Mouse (Mus musculus) midbrain, embryonic 14.5 days (tissue): ENCODE data around the gene Pitpnc1. TPM values are rescaled to one million over a fixed set of nuclear protein-coding genes. Genes with fewer than 3 reads are reported as not detected.

Source experiments
- ATAC-seq: fragments of 200-750 bp; cut with Nextera tagmentation; 2 replicates; pipeline ENCODE4 v1.8.0; 2017; ENCODE audit warnings: moderate number of reproducible peaks, moderate library complexity; ENCODE audit not compliant: low FRiP score, low TSS enrichment
- DNase-seq: peaks from one replicate; pipeline ENCODE4 v3.0.0-alpha.2; 2015
- H3K27ac ChIP-seq: fragments of 300-500 bp; sonication (generic); replicated peaks from 2 replicates; pipeline ENCODE4 v1.5.1; 2014; ENCODE audit warnings: mild to moderate bottlenecking, low read depth, low read length, moderate library complexity
- H3K27me3 ChIP-seq: fragments of 300-500 bp; sonication (generic); 2 replicates; pipeline ENCODE4 v1.6.1; 2014; ENCODE audit warnings: low read length, control low read depth, mixed read lengths; ENCODE audit not compliant: control insufficient read depth, insufficient read depth
- H3K36me3 ChIP-seq: fragments of 300-500 bp; sonication (generic); 2 replicates; pipeline ENCODE4 v1.6.1; 2014; ENCODE audit warnings: low read length, control low read depth; ENCODE audit not compliant: control insufficient read depth, insufficient read depth
- H3K4me1 ChIP-seq: fragments of 300-500 bp; sonication (generic); 2 replicates; pipeline ENCODE4 v1.6.1; 2014; ENCODE audit warnings: mild to moderate bottlenecking, antibody characterized with exemption, low read length, control low read depth; ENCODE audit not compliant: control insufficient read depth, insufficient read depth
- H3K4me2 ChIP-seq: fragments of 300-500 bp; sonication (generic); 2 replicates; pipeline ENCODE4 v1.6.1; 2014; ENCODE audit warnings: mild to moderate bottlenecking, low read length, moderate library complexity
- H3K4me3 ChIP-seq: fragments of 300-500 bp; sonication (generic); replicated peaks from 2 replicates; pipeline ENCODE4 v1.5.1; 2014; ENCODE audit warnings: low read depth, low read length
- H3K9ac ChIP-seq: fragments of 300-500 bp; sonication (generic); replicated peaks from 2 replicates; pipeline ENCODE4 v1.6.1; 2014; ENCODE audit warnings: mild to moderate bottlenecking, low read length, moderate library complexity
- H3K9me3 ChIP-seq: fragments of 300-500 bp; sonication (generic); 2 replicates; pipeline ENCODE4 v1.6.1; 2016; ENCODE audit warnings: low read length, control low read depth, mixed read lengths; ENCODE audit not compliant: control insufficient read depth
- WGBS: fragments of 180-500 bp; shearing (Covaris S2); extraction: QIAGEN DNeasy Blood & Tissue Kit; methylation state at CpG from one replicate; pipeline ENCODE4 v1.1.7; 2014; 5-methylcytosine and 5-hydroxymethylcytosine counted together
- polyA plus RNA-seq: library from polyadenylated mRNA; unstranded; fragments of >200 nt; fragmentation: Nextera tagmentation; extraction: Ambion mirVana; gene quantifications from 2 replicates; pipeline ENCODE4 v1.2.1, GENCODE M21; 2014

Pitpnc1 gene
- polyA plus RNA-seq, 1 experiment from 2014 or later: 42.1 TPM

DNA sequence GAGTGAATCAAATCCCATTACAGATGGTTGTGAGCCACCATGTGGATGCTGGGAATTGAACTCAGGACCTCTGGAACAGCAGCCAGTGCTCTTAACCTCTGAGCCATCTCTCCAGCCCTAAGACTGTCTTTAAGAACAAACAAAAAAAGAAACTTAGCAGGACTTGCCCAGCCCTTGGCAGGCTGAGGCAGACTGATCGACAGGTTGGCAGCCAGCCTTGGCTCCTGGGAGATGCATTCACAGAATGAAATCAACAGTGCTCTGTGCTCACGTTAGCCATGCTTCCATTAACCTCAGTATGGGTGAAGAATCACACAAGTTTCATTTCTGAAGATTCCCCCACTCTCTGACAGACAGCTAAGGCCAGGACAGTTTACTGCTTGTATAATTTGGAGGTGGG, 280.1 kb downstream of the Pitpnc1 start:
- Histone ChIP-seq H3K9me3 (no peaks in the 10 kb centered on the region), H3K9ac (no peak overlapping the region), H3K4me1 (peaks cover 5% of the 10 kb centered on the region), H3K4me3 (no peak overlapping the region), H3K27me3 (no peaks in the 10 kb centered on the region), H3K4me2 (no peak overlapping the region), H3K27ac (no peak overlapping the region), H3K36me3 (peaks cover 8% of the 10 kb centered on the region)
- DNase-seq (peak; percentile 15), ATAC-seq (no peak)
- 70% methylated on average over 2 of the region's 2 CpGs for WGBS

DNA sequence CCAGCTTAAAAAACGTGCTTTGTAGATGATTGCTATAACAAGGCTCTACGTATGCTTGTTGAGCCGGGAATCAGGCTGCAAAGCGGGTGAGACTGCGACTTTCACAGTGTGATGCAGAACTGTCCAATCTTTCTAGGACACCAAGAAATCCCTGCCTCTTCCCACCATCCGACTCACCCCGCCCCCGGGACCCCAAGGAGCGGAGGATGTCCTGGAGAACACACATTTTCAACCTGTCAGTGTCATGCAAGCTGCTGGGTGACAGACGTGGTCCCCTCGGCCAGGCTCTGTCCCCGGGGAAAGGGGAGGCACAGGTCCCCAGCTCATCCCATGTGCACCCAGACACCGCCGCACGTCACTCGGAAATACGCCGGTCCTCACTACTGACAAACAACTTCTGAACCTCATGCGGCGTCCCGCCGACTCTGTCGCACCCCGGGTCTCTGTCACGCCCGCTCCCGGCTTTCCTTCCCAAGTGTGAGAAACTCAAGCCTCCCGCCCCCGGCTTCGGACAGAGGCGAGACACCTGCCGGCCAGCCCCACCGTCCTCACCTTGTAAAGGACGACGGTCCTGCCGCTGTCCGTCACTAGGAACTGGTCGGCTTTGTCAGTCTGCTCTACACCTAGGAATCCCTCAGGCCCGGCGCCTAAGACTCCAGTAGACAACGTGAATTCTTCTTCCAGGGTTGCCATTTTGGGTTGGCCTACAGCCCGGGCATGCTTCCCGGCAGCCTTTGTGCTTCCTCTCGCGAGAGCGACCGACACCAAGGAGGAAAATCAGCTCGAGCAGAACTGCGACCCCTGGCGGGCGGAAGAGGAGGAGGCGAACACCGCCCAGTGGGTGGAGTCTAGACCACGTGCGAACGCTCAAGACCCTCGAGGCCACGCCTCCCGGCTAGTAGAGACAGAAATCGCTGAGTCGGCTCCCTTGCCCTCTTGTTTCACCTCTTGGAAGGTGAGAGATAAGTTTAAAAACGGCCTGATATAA, 281.6 kb downstream of the Pitpnc1 start, which contains the start of gene Nol11:
TSS of gene Nol11 (minus strand) at position 817 of the 988 bp plus-strand sequence.
- Histone ChIP-seq H3K27ac (peak within 1 kb of the TSS; percentile 73), H3K36me3 (peaks cover 24% of the 10 kb centered on the region), H3K4me2 (peak within 1 kb of the TSS; percentile 81), H3K9ac (peak within 1 kb of the TSS; percentile 90), H3K9me3 (no peaks in the 10 kb centered on the region), H3K27me3 (no peaks in the 10 kb centered on the region), H3K4me1 (peaks cover 5% of the 10 kb centered on the region), H3K4me3 (peak within 1 kb of the TSS; percentile 93)
- DNase-seq (peak; percentile 99), ATAC-seq (peak; percentile 96)
- under 1% methylated on average over 62 of the region's 62 CpGs for WGBS

DNA sequence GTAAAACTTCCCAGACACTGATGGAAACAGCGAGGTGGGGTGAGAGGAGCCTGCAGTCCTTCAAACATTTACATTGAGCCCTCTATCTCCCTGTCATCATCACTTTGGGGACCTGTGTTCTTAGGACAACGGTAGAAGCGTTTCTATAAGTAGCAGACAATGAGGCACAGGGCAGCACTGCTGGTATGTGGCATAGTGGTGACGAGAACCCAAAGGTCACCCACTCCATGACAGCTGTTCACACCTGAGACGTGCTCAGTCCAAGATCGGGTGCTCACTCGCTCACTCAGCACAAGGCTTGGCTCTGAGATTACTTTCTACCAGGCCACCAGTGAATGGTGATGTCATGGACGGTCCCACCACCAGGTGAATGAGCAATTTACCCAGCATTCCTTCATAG, 286.7 kb downstream of the Pitpnc1 start:
- ATAC-seq (no peak), DNase-seq (no peak)
- H3K27ac ChIP-seq: no peak overlapping the region
- peaks cover 66% of the 10 kb centered on the region for H3K36me3 ChIP-seq
- peaks cover 5% of the 10 kb centered on the region for H3K4me1 ChIP-seq
- H3K4me3 ChIP-seq: no peak overlapping the region
- no peak overlapping the region for H3K9ac ChIP-seq
- no peak overlapping the region for H3K4me2 ChIP-seq
- no peaks in the 10 kb centered on the region for H3K9me3 ChIP-seq
- no peaks in the 10 kb centered on the region for H3K27me3 ChIP-seq
- 94% methylated on average over 8 of the region's 8 CpGs for WGBS

DNA sequence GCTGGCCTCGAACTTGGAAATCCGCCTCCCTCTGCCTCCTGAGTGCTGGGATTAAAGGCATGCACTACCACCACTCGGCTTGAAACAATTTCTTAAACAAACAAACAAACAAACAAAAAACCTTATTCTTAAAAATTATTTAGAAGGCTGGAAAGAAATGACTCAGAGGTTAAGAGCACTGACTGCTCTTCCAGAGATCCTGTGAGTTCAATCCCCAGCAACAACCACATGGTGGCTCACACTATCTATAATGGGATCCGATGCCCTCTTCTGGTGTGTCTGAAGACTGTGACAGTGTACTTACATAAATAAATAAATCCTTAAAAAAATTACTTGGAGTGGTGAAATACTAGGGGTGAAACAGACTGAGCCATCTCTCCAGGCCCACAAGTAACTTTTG, 309.3 kb downstream of the Pitpnc1 start:
- no peak overlapping the region for H3K4me3 ChIP-seq
- H3K9ac ChIP-seq: no peak overlapping the region
- no peaks in the 10 kb centered on the region for H3K27me3 ChIP-seq
- H3K27ac ChIP-seq: no peak overlapping the region
- no peaks in the 10 kb centered on the region for H3K4me1 ChIP-seq
- WGBS: 89% methylated on average over 4 of the region's 4 CpGs
- no peak for ATAC-seq
- no peak for DNase-seq
- H3K9me3 ChIP-seq: no peaks in the 10 kb centered on the region
- no peak overlapping the region for H3K4me2 ChIP-seq
- H3K36me3 ChIP-seq: peaks cover 8% of the 10 kb centered on the region

DNA sequence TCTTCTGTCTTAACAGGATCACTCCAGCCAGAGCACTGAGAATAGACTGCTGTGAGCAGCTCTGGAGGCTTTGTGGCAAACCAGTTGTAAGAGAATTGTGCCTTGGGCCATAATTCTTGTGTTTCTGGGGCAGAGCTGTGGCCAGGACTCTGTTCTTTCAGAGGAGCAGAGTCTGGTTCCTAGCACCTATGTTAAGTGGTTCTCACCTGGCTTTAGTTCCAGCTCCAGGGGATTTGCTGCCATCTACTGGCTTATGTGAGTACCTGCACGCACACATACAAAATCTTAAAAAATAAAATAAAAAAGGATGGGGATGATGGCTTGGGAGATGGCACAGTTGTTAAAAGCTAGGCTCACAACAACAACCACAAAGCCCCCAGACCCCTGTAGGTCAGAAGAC, 311.5 kb downstream of the Pitpnc1 start:
- H3K4me3 ChIP-seq: no peak overlapping the region
- H3K4me1 ChIP-seq: no peaks in the 10 kb centered on the region
- H3K4me2 ChIP-seq: no peak overlapping the region
- no peak for ATAC-seq
- DNase-seq: peak; percentile 28
- H3K9me3 ChIP-seq: no peaks in the 10 kb centered on the region
- H3K27ac ChIP-seq: no peak overlapping the region
- 42% methylated on average over 1 of the region's 1 CpGs for WGBS
- no peak overlapping the region for H3K9ac ChIP-seq
- no peaks in the 10 kb centered on the region for H3K27me3 ChIP-seq
- no peaks in the 10 kb centered on the region for H3K36me3 ChIP-seq

Other genes with a start within 250 kb of the Pitpnc1 start
- gene Psmd12, start 8.8 kb upstream of the Pitpnc1 start, polyA plus RNA-seq: 143 and 177 TPM in 2 replicates
- gene Helz, start 77.2 kb upstream of the Pitpnc1 start, polyA plus RNA-seq: 17.8 and 23.4 TPM in 2 replicates
- 0.45 and 0.46 TPM in 2 replicates for gene Cacng1, start 245.8 kb upstream of the Pitpnc1 start, polyA plus RNA-seq